Mouse (Mus musculus) heart, adult 10 weeks (tissue): ENCODE results near the gene Smim27. TPM values are rescaled to one million over a fixed set of nuclear protein-coding genes. Genes with fewer than 3 reads are reported as not detected.

Source experiments
- polyA plus RNA-seq: library from polyadenylated mRNA; stranded (reverse); fragments of 350-450 nt; fragmentation: Illumina TruSeq; extraction: RNeasy Lipid Tissue Mini Kit (QIAGEN cat#74804); gene quantifications from one replicate; pipeline ENCODE4 v1.2.3, GENCODE M21; 2014; ENCODE audit warnings: low read depth, low replicate concordance

Gene Smim27
- polyA plus RNA-seq = 15.7 TPM

DNA sequence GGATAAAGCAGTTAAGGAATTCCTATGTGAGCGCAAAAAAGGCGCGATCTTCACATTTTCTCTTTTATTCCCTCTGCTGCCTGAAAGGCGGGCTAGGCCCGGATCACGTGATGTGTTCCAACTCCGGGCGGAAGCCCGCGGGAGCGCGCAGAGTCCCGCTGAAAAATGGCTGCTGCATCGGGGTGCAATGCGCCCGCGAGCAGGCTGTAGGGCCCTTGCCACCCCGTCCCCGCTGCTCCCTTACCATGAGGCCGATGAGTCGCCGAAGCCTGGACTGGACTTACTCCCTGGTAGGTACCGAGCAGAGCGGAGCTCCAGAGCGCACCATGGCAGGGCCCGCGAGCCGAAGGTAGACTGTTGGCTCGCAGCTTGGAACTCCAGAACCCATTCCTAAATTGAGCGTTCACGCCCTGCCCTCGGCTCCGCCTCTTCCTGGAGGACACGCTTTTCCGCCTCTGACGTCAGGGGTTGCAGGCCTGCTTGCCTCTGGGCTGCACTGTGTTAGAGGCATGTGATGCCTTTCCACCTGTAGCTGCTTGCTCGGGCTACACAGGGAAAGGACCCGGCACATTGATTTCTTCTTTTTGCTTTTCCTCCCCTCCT is at the start of gene Smim27, which contains the start of gene Topors:
Smim27 (plus strand) TSS at position 150 of the 603 bp plus-strand sequence.
Topors (minus strand) TSS at position 421 of the 603 bp plus-strand sequence.

DNA sequence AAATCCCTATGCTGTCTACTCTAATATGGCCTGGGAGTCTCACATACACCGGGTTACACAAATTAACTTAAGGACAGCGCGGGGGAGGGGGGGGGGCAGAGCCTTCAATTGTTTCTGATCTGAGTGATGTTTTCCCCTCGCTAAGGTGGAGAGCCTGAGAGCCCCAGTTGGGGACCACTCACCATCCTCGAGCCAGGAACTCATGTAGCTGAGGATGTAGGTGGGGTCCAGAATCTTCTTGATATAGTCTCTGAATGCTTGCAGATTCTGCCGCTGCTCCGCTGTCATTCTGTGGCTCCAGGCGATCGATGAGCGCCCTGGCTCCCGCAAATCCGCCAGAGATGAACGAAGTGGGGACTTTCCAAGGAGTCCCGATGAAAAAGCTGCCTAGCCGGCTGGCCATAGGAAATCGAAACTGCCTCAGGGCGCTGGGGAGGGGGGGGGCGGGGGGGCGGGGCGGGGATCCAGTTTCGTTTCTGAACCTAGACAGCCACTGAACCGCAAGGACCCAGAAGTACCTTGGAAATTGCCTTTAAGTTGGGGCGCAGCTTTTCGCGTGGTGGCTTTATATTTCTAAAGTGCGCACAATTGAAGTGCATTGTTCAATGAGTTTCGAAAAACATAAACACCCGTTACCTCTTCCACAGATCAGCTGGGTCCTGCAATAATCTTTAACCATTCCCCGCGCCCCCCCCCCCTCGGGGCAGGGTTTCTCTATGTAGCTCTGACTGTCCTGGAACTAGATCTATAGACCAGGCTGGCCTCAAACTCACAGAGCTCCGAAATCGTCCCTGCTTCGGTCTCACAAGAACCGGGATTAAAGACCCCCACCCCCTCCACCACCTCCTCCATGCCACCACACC is 29.7 kb upstream of the Smim27 start, which contains the start of gene Ddx58:
Ddx58 (minus strand) TSS at position 420 of the 863 bp plus-strand sequence.

DNA sequence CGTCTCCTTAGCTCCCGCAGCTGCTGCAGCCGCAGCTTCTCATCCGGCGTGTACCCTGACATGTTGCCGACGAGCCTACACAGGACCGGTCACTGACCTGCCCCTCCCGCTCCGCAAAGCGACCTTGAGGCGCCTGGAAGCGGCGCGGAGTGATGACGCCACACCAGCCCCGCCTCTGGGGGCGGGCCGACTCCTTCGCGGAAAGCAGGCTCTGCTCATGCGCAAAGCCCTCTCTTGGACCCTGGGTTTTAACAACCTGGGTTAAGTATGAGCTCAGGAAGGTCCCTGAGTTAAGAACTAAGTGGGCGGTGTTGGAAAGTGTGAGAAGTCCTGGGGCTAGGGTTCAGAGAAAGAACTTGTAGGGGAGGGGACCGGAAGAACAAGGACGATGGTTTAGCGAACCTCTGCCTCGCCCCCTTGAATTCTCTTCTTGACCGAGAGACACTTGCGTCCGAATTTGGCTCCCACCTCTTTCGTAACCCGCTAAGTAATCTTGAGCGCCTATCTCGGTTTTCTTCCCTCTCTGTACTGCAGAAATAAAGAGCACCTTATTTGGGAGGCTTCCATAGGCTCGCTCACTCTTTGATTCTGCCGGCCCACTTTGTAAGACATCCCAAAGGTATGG is 10.0 kb downstream of the Smim27 start, which contains the start of gene Ndufb6:
Ndufb6 (minus strand) TSS at position 146 of the 625 bp plus-strand sequence.

Other genes starting within 250 kb of the Smim27 start
- gene Aco1, start 126.5 kb upstream of the Smim27 start, polyA plus RNA-seq = 24.4 TPM
- gene Ddx58, start 29.8 kb upstream of the Smim27 start, polyA plus RNA-seq = 11.0 TPM
- gene Topors, start 271 bp downstream of the Smim27 start, polyA plus RNA-seq = 10.5 TPM
- 471 TPM for gene Ndufb6, start 9.8 kb downstream of the Smim27 start, polyA plus RNA-seq
- 0.18 TPM for gene Tmem215, start 202.6 kb downstream of the Smim27 start, polyA plus RNA-seq